Mouse (Mus musculus) G1E (cell line): ENCODE measurements around the gene Prx.

Source experiments
- CTCF ChIP-seq: IDR thresholded peaks from 2 replicates; pipeline ENCODE4 v1.5.1; 2012; ENCODE audit warnings: low read depth, low read length, inconsistent platforms, mixed read lengths
- GATA1 ChIP-seq: IDR thresholded peaks from 2 replicates; pipeline ENCODE4 v1.6.1; 2012; ENCODE audit warnings: borderline replicate concordance, low read length, inconsistent platforms, mixed read lengths
- POLR2AphosphoS5 ChIP-seq: IDR thresholded peaks from 2 replicates; pipeline ENCODE4 v1.6.1; 2012; ENCODE audit warnings: low read depth, low read length, inconsistent platforms; ENCODE audit not compliant: insufficient replicate concordance
- TAL1 ChIP-seq: conservative IDR thresholded peaks from 2 replicates; pipeline ENCODE4 v1.6.1; 2012; ENCODE audit warnings: low read depth, low read length, inconsistent platforms, mixed read lengths

DNA sequence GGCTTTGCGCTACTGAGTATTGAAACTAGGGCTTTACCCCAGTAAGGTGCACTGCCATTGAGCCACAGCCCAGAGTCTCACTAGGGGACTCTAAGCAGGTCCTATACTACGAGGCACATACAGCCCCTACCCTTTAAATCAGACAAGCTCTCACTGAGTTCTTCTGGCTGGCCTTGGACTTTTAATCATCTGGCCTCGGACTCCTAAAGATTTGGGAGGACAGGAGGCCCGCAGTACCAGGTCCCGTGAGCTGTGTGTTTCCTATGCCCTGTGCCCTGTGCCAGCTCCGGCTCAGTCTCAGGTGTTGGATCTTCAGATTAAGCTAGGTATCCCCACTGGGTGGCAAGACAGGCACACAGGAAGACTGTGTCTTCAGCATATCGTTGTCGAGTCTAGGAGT is 38.9 kb downstream of the Prx start:
- TF ChIP-seq GATA1 (no peak), CTCF (no peak), POLR2AphosphoS5 (no peak), TAL1 (no peak)
